Mouse (Mus musculus): ENCODE data around the gene Ldhb. TPM values are rescaled to one million over a fixed set of nuclear protein-coding genes. Genes with fewer than 3 reads are reported as not detected.
"Not testable (repeated sequence)": the region's sequence is repeated elsewhere in the genome, so short reads cannot be mapped to it uniquely, and the experiment has no call there.

The Ldhb gene
- polyA plus RNA-seq, 1 experiment from 2014 or later: 420 TPM

- Histone ChIP-seq H3K9ac (ENCODE audit: low read length) (peak overlapping the region; percentile 80), H3K27ac (ENCODE audit: low read depth, low read length) (0 out of 2 replicates have a peak overlapping the region, but pooled peaks have one; percentile 14), H3K4me1 (replicated peaks; ENCODE audit: control insufficient read depth, insufficient read depth, low read length) (no peaks in the 10 kb centered on the region; the same call in 1 of the 2 replicates), H3K27me3 (ENCODE audit: control insufficient read depth, insufficient read depth, low read length) (peaks cover 2% of the 10 kb centered on the region; the same call in 1 of the 2 replicates), H3K9me3 (ENCODE audit: control insufficient read depth, low read length) (no peaks in the 10 kb centered on the region), H3K4me3 (ENCODE audit: low read depth, low read length) (peak overlapping the region; percentile 63), H3K4me2 (ENCODE audit: low read depth, low read length, severe bottlenecking) (peak overlapping the region; percentile 88), H3K36me3 (ENCODE audit: control insufficient read depth, insufficient read depth, low read length) (no peaks in the 10 kb centered on the region)
- peak; percentile 72 for ATAC-seq (replicated peaks; ENCODE audit: low FRiP score)
- under 1% methylated on average over 30 of the region's 30 CpGs for WGBS
- peak; percentile 71 for DNase-seq (ENCODE audit: low spot score)
Measured at GRCm38 (mm10) chr6:142507033-142507784, 548 bp downstream of the Ldhb start.

GRCm38 (mm10) chr6:142506338-142507032 lies 1.3 kb downstream of the Ldhb start:
- Histone ChIP-seq H3K36me3 (ENCODE audit: control insufficient read depth, insufficient read depth, low read length) (no peaks in the 10 kb centered on the region), H3K4me3 (ENCODE audit: low read depth, low read length) (peak overlapping the region; percentile 63), H3K27ac (ENCODE audit: low read depth, low read length) (no peak overlapping the region), H3K4me1 (replicated peaks; ENCODE audit: control insufficient read depth, insufficient read depth, low read length) (no peaks in the 10 kb centered on the region; the same call in 1 of the 2 replicates), H3K4me2 (ENCODE audit: low read depth, low read length, severe bottlenecking) (peak overlapping the region; percentile 88), H3K27me3 (ENCODE audit: control insufficient read depth, insufficient read depth, low read length) (peaks cover 2% of the 10 kb centered on the region; the same call in 1 of the 2 replicates), H3K9me3 (ENCODE audit: control insufficient read depth, low read length) (no peaks in the 10 kb centered on the region), H3K9ac (ENCODE audit: low read length) (peak overlapping the region; percentile 80)
- 5% methylated on average over 10 of the region's 10 CpGs for WGBS
- ATAC-seq (replicated peaks; ENCODE audit: low FRiP score): 0 out of 2 replicates have a peak, but pooled peaks have one; percentile 0
- no peak for DNase-seq (ENCODE audit: low spot score)

GRCm38 (mm10) chr6:142503601-142504000 lies 4.2 kb downstream of the Ldhb start:
- ATAC-seq (replicated peaks; ENCODE audit: low FRiP score): no peak
- H3K4me1 ChIP-seq (replicated peaks; ENCODE audit: control insufficient read depth, insufficient read depth, low read length): no peaks in the 10 kb centered on the region; the same call in 1 of the 2 replicates
- no peak overlapping the region for H3K9ac ChIP-seq (ENCODE audit: low read length)
- DNase-seq (ENCODE audit: low spot score): no peak
- no peak overlapping the region for H3K4me3 ChIP-seq (ENCODE audit: low read depth, low read length)
- WGBS: 74% methylated on average over 8 of the region's 8 CpGs
- no peak overlapping the region for H3K4me2 ChIP-seq (ENCODE audit: low read depth, low read length, severe bottlenecking)
- no peaks in the 10 kb centered on the region for H3K36me3 ChIP-seq (ENCODE audit: control insufficient read depth, insufficient read depth, low read length)
- H3K27me3 ChIP-seq (ENCODE audit: control insufficient read depth, insufficient read depth, low read length): no peaks in the 10 kb centered on the region
- no peak overlapping the region for H3K27ac ChIP-seq (ENCODE audit: low read depth, low read length)
- H3K9me3 ChIP-seq (ENCODE audit: control insufficient read depth, low read length): no peaks in the 10 kb centered on the region

GRCm38 (mm10) chr6:142502519-142503125 lies 5.1 kb downstream of the Ldhb start:
- Histone ChIP-seq H3K4me2 (ENCODE audit: low read depth, low read length, severe bottlenecking) (no peak overlapping the region), H3K27me3 (ENCODE audit: control insufficient read depth, insufficient read depth, low read length) (no peaks in the 10 kb centered on the region), H3K9me3 (ENCODE audit: control insufficient read depth, low read length) (no peaks in the 10 kb centered on the region), H3K9ac (ENCODE audit: low read length) (no peak overlapping the region), H3K4me1 (replicated peaks; ENCODE audit: control insufficient read depth, insufficient read depth, low read length) (no peaks in the 10 kb centered on the region; the same call in 1 of the 2 replicates), H3K4me3 (ENCODE audit: low read depth, low read length) (no peak overlapping the region), H3K27ac (ENCODE audit: low read depth, low read length) (no peak overlapping the region), H3K36me3 (ENCODE audit: control insufficient read depth, insufficient read depth, low read length) (peaks cover 3% of the 10 kb centered on the region; the same call in 1 of the 2 replicates)
- WGBS: 92% methylated on average over 10 of the region's 10 CpGs
- ATAC-seq (replicated peaks; ENCODE audit: low FRiP score) (no peak), DNase-seq (ENCODE audit: low spot score) (no peak)

GRCm38 (mm10) chr6:142490114-142490513 lies 17.6 kb downstream of the Ldhb start:
- not testable (repeated sequence) for H3K9ac ChIP-seq (ENCODE audit: low read length); ATAC-seq (replicated peaks; ENCODE audit: low FRiP score); H3K27ac ChIP-seq (ENCODE audit: low read depth, low read length); H3K4me1 ChIP-seq (replicated peaks; ENCODE audit: control insufficient read depth, insufficient read depth, low read length); DNase-seq (ENCODE audit: low spot score); H3K36me3 ChIP-seq (ENCODE audit: control insufficient read depth, insufficient read depth, low read length); H3K27me3 ChIP-seq (ENCODE audit: control insufficient read depth, insufficient read depth, low read length); H3K4me3 ChIP-seq (ENCODE audit: low read depth, low read length); H3K4me2 ChIP-seq (ENCODE audit: low read depth, low read length, severe bottlenecking); H3K9me3 ChIP-seq (ENCODE audit: control insufficient read depth, low read length)
- 99% methylated on average over 6 of the region's 6 CpGs for WGBS

GRCm38 (mm10) chr6:142487638-142488037 lies 20.1 kb downstream of the Ldhb start:
- H3K27ac ChIP-seq (ENCODE audit: low read depth, low read length): no peak overlapping the region
- 87% methylated on average over 9 of the region's 9 CpGs for WGBS
- no peaks in the 10 kb centered on the region for H3K27me3 ChIP-seq (ENCODE audit: control insufficient read depth, insufficient read depth, low read length)
- H3K4me1 ChIP-seq (replicated peaks; ENCODE audit: control insufficient read depth, insufficient read depth, low read length): no peaks in the 10 kb centered on the region
- H3K9me3 ChIP-seq (ENCODE audit: control insufficient read depth, low read length): no peaks in the 10 kb centered on the region
- DNase-seq (ENCODE audit: low spot score) (no peak), ATAC-seq (replicated peaks; ENCODE audit: low FRiP score) (no peak)
- no peak overlapping the region for H3K4me2 ChIP-seq (ENCODE audit: low read depth, low read length, severe bottlenecking)
- H3K9ac ChIP-seq (ENCODE audit: low read length): no peak overlapping the region
- H3K4me3 ChIP-seq (ENCODE audit: low read depth, low read length): no peak overlapping the region
- H3K36me3 ChIP-seq (ENCODE audit: control insufficient read depth, insufficient read depth, low read length): peaks cover 7% of the 10 kb centered on the region

GRCm38 (mm10) chr6:142485478-142486123 lies 22.2 kb downstream of the Ldhb start:
- Histone ChIP-seq H3K4me3 (ENCODE audit: low read depth, low read length) (no peak overlapping the region), H3K36me3 (ENCODE audit: control insufficient read depth, insufficient read depth, low read length) (peaks cover 2% of the 10 kb centered on the region; the same call in 1 of the 2 replicates), H3K27ac (ENCODE audit: low read depth, low read length) (no peak overlapping the region), H3K9me3 (ENCODE audit: control insufficient read depth, low read length) (no peaks in the 10 kb centered on the region), H3K27me3 (ENCODE audit: control insufficient read depth, insufficient read depth, low read length) (no peaks in the 10 kb centered on the region), H3K9ac (ENCODE audit: low read length) (no peak overlapping the region), H3K4me1 (replicated peaks; ENCODE audit: control insufficient read depth, insufficient read depth, low read length) (no peaks in the 10 kb centered on the region), H3K4me2 (ENCODE audit: low read depth, low read length, severe bottlenecking) (no peak overlapping the region)
- DNase-seq (ENCODE audit: low spot score) (no peak), ATAC-seq (replicated peaks; ENCODE audit: low FRiP score) (no peak)
- WGBS: 93% methylated on average over 4 of the region's 4 CpGs

- no peaks in the 10 kb centered on the region for H3K27me3 ChIP-seq (ENCODE audit: control insufficient read depth, insufficient read depth, low read length)
- DNase-seq (ENCODE audit: low spot score) (no peak), ATAC-seq (replicated peaks; ENCODE audit: low FRiP score) (no peak)
- no peaks in the 10 kb centered on the region for H3K4me1 ChIP-seq (replicated peaks; ENCODE audit: control insufficient read depth, insufficient read depth, low read length)
- no peak overlapping the region for H3K4me3 ChIP-seq (ENCODE audit: low read depth, low read length)
- H3K27ac ChIP-seq (ENCODE audit: low read depth, low read length): no peak overlapping the region
- WGBS: 80% methylated on average over 7 of the region's 7 CpGs
- no peak overlapping the region for H3K9ac ChIP-seq (ENCODE audit: low read length)
- no peak overlapping the region for H3K4me2 ChIP-seq (ENCODE audit: low read depth, low read length, severe bottlenecking)
- no peaks in the 10 kb centered on the region for H3K36me3 ChIP-seq (ENCODE audit: control insufficient read depth, insufficient read depth, low read length)
- H3K9me3 ChIP-seq (ENCODE audit: control insufficient read depth, low read length): no peaks in the 10 kb centered on the region
Measured at GRCm38 (mm10) chr6:142477239-142477638, 30.5 kb downstream of the Ldhb start.
